ENCODE assay signal across 9 mouse cellular contexts in the genomic region with DNA sequence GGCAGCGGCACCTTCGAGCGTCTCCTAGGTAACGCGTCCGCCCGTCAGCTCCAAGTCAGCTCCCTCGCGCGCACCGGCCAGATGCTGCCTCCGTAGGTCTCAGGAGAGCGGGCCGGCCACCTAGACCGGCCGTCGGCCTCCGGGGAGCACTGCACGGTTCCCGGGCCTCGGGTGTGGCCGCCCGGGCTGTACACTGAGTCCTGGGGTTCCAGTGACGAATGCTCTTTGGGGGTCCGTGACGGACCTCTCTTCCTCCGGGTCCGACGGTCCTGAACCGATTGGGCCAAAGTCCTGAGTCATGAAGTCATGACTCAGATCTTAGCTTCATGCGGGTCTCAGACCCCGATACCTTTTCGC. TPM values are rescaled to one million over a fixed set of nuclear protein-coding genes. Genes with fewer than 3 reads are reported as not detected.
A peak's percentile ranks its signal among the peaks of the same experiment; 100 is the strongest.
DNase-seq lines count a peak whose midpoint lies in the region; ATAC-seq and TF ChIP-seq lines count a peak whose summit lies in the region.
"Had no signal": no experiment of that assay in that cellular context is flagged by ENCODE, and none has a peak within 500 bp of the region (broad histone marks: within the 10 kb centered on the region; RNA-seq: fewer than 3 reads in every experiment).

No protein-coding gene starts in this region.

- H3K4me3 ChIP-seq in kidney, postnatal 0 days (replicated peaks; ENCODE audit: low read depth, low read length): peak overlapping the region; percentile 87
- H3K4me3 ChIP-seq in embryonic facial prominence, embryonic 11.5 days (ENCODE audit: low read depth, low read length): peak overlapping the region; percentile 82
- H3K4me3 ChIP-seq in hindbrain, embryonic 16.5 days (ENCODE audit: low read length): peak overlapping the region; percentile 97
- peak overlapping the region; percentile 94 for H3K4me3 ChIP-seq in midbrain, embryonic 16.5 days (ENCODE audit: low read depth, low read length)

- no peaks in the 10 kb centered on the region for H3K27me3 ChIP-seq in kidney, postnatal 0 days (ENCODE audit: insufficient read depth, low read length)
- no peaks in the 10 kb centered on the region for H3K27me3 ChIP-seq in embryonic facial prominence, embryonic 11.5 days (ENCODE audit: control insufficient read depth, insufficient read depth, low read length)
- H3K27me3 ChIP-seq in hindbrain, embryonic 16.5 days (replicated peaks; ENCODE audit: control insufficient read depth, insufficient read depth, low read length): no peaks in the 10 kb centered on the region
- no peaks in the 10 kb centered on the region for H3K27me3 ChIP-seq in midbrain, embryonic 16.5 days (ENCODE audit: control insufficient read depth, insufficient read depth, low read depth, low read length)

- DNase-seq in kidney, postnatal 0 days (ENCODE audit: low spot score): no peak
- no peak for DNase-seq in kidney, postnatal 10 days
- no peak for DNase-seq in embryonic facial prominence, embryonic 11.5 days (ENCODE audit: low spot score)
- DNase-seq in layer of hippocampus, postnatal 36 days: no peak
- no peak for DNase-seq in layer of hippocampus, postnatal 25 days (ENCODE audit: extremely low spot score in 1 of 2, low spot score in 1 of 2)
- no peak for DNase-seq in kidney, adult 8-10 months

- peaks cover 12% of the 10 kb centered on the region for H3K4me1 ChIP-seq in kidney, postnatal 0 days (replicated peaks; ENCODE audit: insufficient read depth, low read length)
- no peaks in the 10 kb centered on the region for H3K4me1 ChIP-seq in embryonic facial prominence, embryonic 11.5 days (ENCODE audit: control insufficient read depth, insufficient read depth, low read length)
- H3K4me1 ChIP-seq in hindbrain, embryonic 16.5 days (ENCODE audit: control insufficient read depth, insufficient read depth, low read depth, low read length): peaks cover 21% of the 10 kb centered on the region
- H3K4me1 ChIP-seq in midbrain, embryonic 16.5 days (ENCODE audit: control insufficient read depth, insufficient read depth, low read length): peaks cover 20% of the 10 kb centered on the region

- H3K9me3 ChIP-seq in kidney, postnatal 0 days (replicated peaks; ENCODE audit: low read length): no peaks in the 10 kb centered on the region
- no peaks in the 10 kb centered on the region for H3K9me3 ChIP-seq in embryonic facial prominence, embryonic 11.5 days (replicated peaks; ENCODE audit: control insufficient read depth, low read length)
- H3K9me3 ChIP-seq in hindbrain, embryonic 16.5 days (ENCODE audit: control insufficient read depth, low read length): no peaks in the 10 kb centered on the region
- H3K9me3 ChIP-seq in midbrain, embryonic 16.5 days (replicated peaks; ENCODE audit: control insufficient read depth, low read length, poor library complexity, severe bottlenecking): no peaks in the 10 kb centered on the region

- TF ChIP-seq CTCF in kidney, postnatal 0 days (IDR thresholded peaks at IDR 0.05; ENCODE audit: low read depth): no peak

- H3K36me3 ChIP-seq in kidney, postnatal 0 days (ENCODE audit: insufficient read depth, low read length): peaks cover 26% of the 10 kb centered on the region; the same call in 1 of the 2 replicates
- H3K36me3 ChIP-seq in embryonic facial prominence, embryonic 11.5 days (replicated peaks; ENCODE audit: control insufficient read depth, insufficient read depth, low read depth, low read length): peaks cover 3% of the 10 kb centered on the region; the same call in 1 of the 2 replicates
- peaks cover 27% of the 10 kb centered on the region for H3K36me3 ChIP-seq in hindbrain, embryonic 16.5 days (ENCODE audit: control insufficient read depth, insufficient read depth, low read length)
- peaks cover 29% of the 10 kb centered on the region for H3K36me3 ChIP-seq in midbrain, embryonic 16.5 days (ENCODE audit: control insufficient read depth, insufficient read depth, low read length)

- peak overlapping the region; percentile 94 for H3K4me2 ChIP-seq in kidney, postnatal 0 days (ENCODE audit: low read length)
- peak overlapping the region; percentile 70 for H3K4me2 ChIP-seq in embryonic facial prominence, embryonic 11.5 days (ENCODE audit: low read depth, low read length)
- H3K4me2 ChIP-seq in hindbrain, embryonic 16.5 days (ENCODE audit: low read length): peak overlapping the region; percentile 97
- peak overlapping the region; percentile 95 for H3K4me2 ChIP-seq in midbrain, embryonic 16.5 days (ENCODE audit: low read length)

- H3K27ac ChIP-seq in kidney, postnatal 0 days: no peak overlapping the region
- no peak overlapping the region for H3K27ac ChIP-seq in embryonic facial prominence, embryonic 11.5 days (replicated peaks; ENCODE audit: low read depth, low read length)
- H3K27ac ChIP-seq in hindbrain, embryonic 16.5 days (ENCODE audit: low read depth, low read length): peak overlapping the region; percentile 75
- H3K27ac ChIP-seq in midbrain, embryonic 16.5 days (ENCODE audit: low read length): peak overlapping the region; percentile 69

- peak overlapping the region; percentile 85 for H3K9ac ChIP-seq in kidney, postnatal 0 days (ENCODE audit: low read depth, low read length)
- peak overlapping the region; percentile 77 for H3K9ac ChIP-seq in embryonic facial prominence, embryonic 11.5 days (replicated peaks; ENCODE audit: low read length)
- H3K9ac ChIP-seq in hindbrain, embryonic 16.5 days (ENCODE audit: low read depth, low read length): peak overlapping the region; percentile 94
- H3K9ac ChIP-seq in midbrain, embryonic 16.5 days (ENCODE audit: low read depth, low read length): peak overlapping the region; percentile 95

- WGBS in kidney, postnatal 0 days: under 1% methylated on average over 33 of the region's 33 CpGs
- under 1% methylated on average over 33 of the region's 33 CpGs for whole genome bisulfite sequencing in embryonic facial prominence, embryonic 11.5 days
- WGBS in hindbrain, embryonic 16.5 days: under 1% methylated on average over 29 of the region's 33 CpGs
- 1% methylated on average over 33 of the region's 33 CpGs for WGBS in midbrain, embryonic 16.5 days

- ATAC-seq in kidney, postnatal 0 days (replicated peaks; ENCODE audit: low FRiP score, low read depth): peak; percentile 50; the same call in 1 of the 2 replicates
- no peak; the same call in 1 of the 2 replicates for ATAC-seq in embryonic facial prominence, embryonic 11.5 days (replicated peaks; ENCODE audit: insufficient number of reproducible peaks, low FRiP score, low TSS enrichment, low read depth)
- ATAC-seq in hindbrain, embryonic 16.5 days: peak; percentile 57
- peak; percentile 62 for ATAC-seq in midbrain, embryonic 16.5 days

RNA-seq across cellular contexts. Expression of gene Arl16, which starts 0.3 kb away (rescaled TPM):
- 32.7 and 35.1 TPM in 2 replicates for polyA plus RNA-seq in kidney, postnatal 0 days (2015; fragmentation: Nextera tagmentation; extraction: Ambion mirVana)
- 52.3 and 60.5 TPM in 2 replicates for polyA plus RNA-seq in embryonic facial prominence, embryonic 11.5 days (2014; fragmentation: Nextera tagmentation; extraction: Ambion mirVana)
- 60.5 and 68.1 TPM in 2 replicates for polyA plus RNA-seq in hindbrain, embryonic 16.5 days (2015; fragmentation: Nextera tagmentation; extraction: Ambion mirVana)
- 51.5 and 58.7 TPM in 2 replicates for polyA plus RNA-seq in midbrain, embryonic 16.5 days (2015; fragmentation: Nextera tagmentation; extraction: Ambion mirVana)
- total RNA-seq in layer of hippocampus, postnatal 36 days (2021): 10 to 100 TPM; 48.3 to 49.8 TPM
- 10 to 100 TPM; 50.8 to 53.8 TPM for total RNA-seq in layer of hippocampus, postnatal 25 days (2021)

RNA-seq across cellular contexts. Expression of gene Ccdc137, which starts 9.8 kb away (rescaled TPM):
- polyA plus RNA-seq in kidney, postnatal 0 days (2015; fragmentation: Nextera tagmentation; extraction: Ambion mirVana): 26.3 and 29.5 TPM in 2 replicates
- 26.7 and 28.5 TPM in 2 replicates for polyA plus RNA-seq in embryonic facial prominence, embryonic 11.5 days (2014; fragmentation: Nextera tagmentation; extraction: Ambion mirVana)
- 23.5 and 25.9 TPM in 2 replicates for polyA plus RNA-seq in hindbrain, embryonic 16.5 days (2015; fragmentation: Nextera tagmentation; extraction: Ambion mirVana)
- polyA plus RNA-seq in midbrain, embryonic 16.5 days (2015; fragmentation: Nextera tagmentation; extraction: Ambion mirVana): 25.4 and 28.2 TPM in 2 replicates
- 10 to 100 TPM; 25.3 to 31.8 TPM for total RNA-seq in layer of hippocampus, postnatal 36 days (2021)
- 10 to 100 TPM; 23.6 to 26.8 TPM for total RNA-seq in layer of hippocampus, postnatal 25 days (2021)

RNA-seq across cellular contexts. Expression of gene Oxld1, which starts 9.8 kb away (rescaled TPM):
- polyA plus RNA-seq in kidney, postnatal 0 days (2015; fragmentation: Nextera tagmentation; extraction: Ambion mirVana): 24.3 and 30.3 TPM in 2 replicates
- 12.2 and 13.0 TPM in 2 replicates for polyA plus RNA-seq in embryonic facial prominence, embryonic 11.5 days (2014; fragmentation: Nextera tagmentation; extraction: Ambion mirVana)
- polyA plus RNA-seq in hindbrain, embryonic 16.5 days (2015; fragmentation: Nextera tagmentation; extraction: Ambion mirVana): 10.8 and 15.8 TPM in 2 replicates
- polyA plus RNA-seq in midbrain, embryonic 16.5 days (2015; fragmentation: Nextera tagmentation; extraction: Ambion mirVana): 10.9 and 11.7 TPM in 2 replicates
- total RNA-seq in layer of hippocampus, postnatal 36 days (2021): 10 to 100 TPM; 13.2 to 15.6 TPM
- 10 to 100 TPM; 15.5 to 16.2 TPM for total RNA-seq in layer of hippocampus, postnatal 25 days (2021)

RNA-seq across cellular contexts. Expression of gene Pde6g, which starts 14.4 kb away (rescaled TPM):
- polyA plus RNA-seq in kidney, postnatal 0 days (2015; fragmentation: Nextera tagmentation; extraction: Ambion mirVana): 0.17 and 0.36 TPM in 2 replicates
- polyA plus RNA-seq in embryonic facial prominence, embryonic 11.5 days (2014; fragmentation: Nextera tagmentation; extraction: Ambion mirVana): 0.48 TPM in 1 of 2 replicates, not detected in the other
- polyA plus RNA-seq in hindbrain, embryonic 16.5 days (2015; fragmentation: Nextera tagmentation; extraction: Ambion mirVana): 0.30 TPM in 1 of 2 replicates, not detected in the other
- polyA plus RNA-seq in midbrain, embryonic 16.5 days (2015; fragmentation: Nextera tagmentation; extraction: Ambion mirVana): 0.34 and 0.36 TPM in 2 replicates
- under 1 TPM; 0.48 to 0.90 TPM for total RNA-seq in layer of hippocampus, postnatal 36 days (2021)
- under 1 TPM; 0.56 to 0.59 TPM for total RNA-seq in layer of hippocampus, postnatal 25 days (2021)
- total RNA-seq: hematopoietic stem cell, adult 5-6 weeks had no signal

RNA-seq across cellular contexts. Expression of gene Mrpl12, which starts 16.7 kb away (rescaled TPM):
- 218 and 224 TPM in 2 replicates for polyA plus RNA-seq in kidney, postnatal 0 days (2015; fragmentation: Nextera tagmentation; extraction: Ambion mirVana)
- polyA plus RNA-seq in embryonic facial prominence, embryonic 11.5 days (2014; fragmentation: Nextera tagmentation; extraction: Ambion mirVana): 161 and 162 TPM in 2 replicates
- polyA plus RNA-seq in hindbrain, embryonic 16.5 days (2015; fragmentation: Nextera tagmentation; extraction: Ambion mirVana): 135 and 137 TPM in 2 replicates
- polyA plus RNA-seq in midbrain, embryonic 16.5 days (2015; fragmentation: Nextera tagmentation; extraction: Ambion mirVana): 118 and 130 TPM in 2 replicates
- total RNA-seq in layer of hippocampus, postnatal 36 days (2021): 10 to 100 TPM; 70.4 to 71.7 TPM
- total RNA-seq in layer of hippocampus, postnatal 25 days (2021): 10 to 100 TPM; 60.9 to 72.0 TPM

Comparison
In these comparisons a context has a peak if more than half of its experiments do, and no peak if none do; other contexts are left out.
1. H3K27ac ChIP-seq: peak in hindbrain, embryonic 16.5 days (single experiment) and midbrain, embryonic 16.5 days (single experiment); none in kidney, postnatal 0 days (single experiment) and embryonic facial prominence, embryonic 11.5 days (single experiment).
2. Peak in every context shown above with its lines, with median percentiles within 50 percentile points of each other: H3K4me2 ChIP-seq, H3K4me3 ChIP-seq and H3K9ac ChIP-seq.